Mouse (Mus musculus) bone marrow, adult 2 months (tissue): ENCODE data around the gene Eif4g3.
A peak's percentile ranks its signal among the peaks of the same experiment; 100 is the strongest.

ENCODE experiments used
- CTCF ChIP-seq: fragments of 200-500 bp; IDR thresholded peaks from 2 replicates; pipeline ENCODE4 v1.5.1; 2011; ENCODE audit warnings: low read length, control low read depth; ENCODE audit not compliant: control insufficient read depth, insufficient read depth
- POLR2A ChIP-seq: fragments of 200-500 bp; IDR thresholded peaks from 2 replicates; pipeline ENCODE4 v1.6.1; 2011; ENCODE audit warnings: low read depth, mild to moderate bottlenecking, control low read depth, low read length, borderline replicate concordance; ENCODE audit not compliant: control insufficient read depth

- TF ChIP-seq CTCF (peak; percentile 25; the same call in 1 of the 2 replicates), POLR2A (no peak)
These were observed 259.0 kb downstream of the Eif4g3 start for GRCm38 (mm10) chr4:138251819-138252218.
